Mouse (Mus musculus) G1E (cell line): ENCODE data around the gene Mrps18b. TPM values are rescaled to one million over a fixed set of nuclear protein-coding genes. Genes with fewer than 3 reads are reported as not detected.
A peak's percentile ranks its signal among the peaks of the same experiment; 100 is the strongest.

Experiments used
- ATAC-seq: 2 replicates; pipeline ENCODE4 v1.8.0; 2016; ENCODE audit warnings: mild to moderate bottlenecking; ENCODE audit not compliant: insufficient number of reproducible peaks, poor library complexity, low FRiP score, severe bottlenecking; ENCODE audit errors: extremely low read depth
- DNase-seq: peaks from one replicate; pipeline ENCODE4 v3.0.0; 2012; ENCODE audit warnings: low spot score
- H3K27me3 ChIP-seq: 2 replicates; pipeline ENCODE4 v1.6.1; 2012; ENCODE audit warnings: mild to moderate bottlenecking, low read length, inconsistent platforms; ENCODE audit not compliant: insufficient read depth
- H3K36me3 ChIP-seq: replicated peaks from 2 replicates; pipeline ENCODE3; 2012; ENCODE audit warnings: mild to moderate bottlenecking, inconsistent platforms
- H3K4me1 ChIP-seq: 2 replicates; pipeline ENCODE4 v1.6.1; 2012; ENCODE audit warnings: low read depth, low read length, inconsistent platforms, mixed read lengths; ENCODE audit not compliant: insufficient read depth
- H3K4me3 ChIP-seq: 2 replicates; pipeline ENCODE4 v1.5.1; 2012; ENCODE audit warnings: low read depth, mild to moderate bottlenecking, inconsistent platforms, low read length, moderate library complexity, mixed read lengths
- H3K9me3 ChIP-seq: replicated peaks from 2 replicates; pipeline ENCODE4 v1.6.1; 2012; ENCODE audit warnings: inconsistent platforms
- CTCF ChIP-seq: IDR thresholded peaks from 2 replicates; pipeline ENCODE4 v1.5.1; 2012; ENCODE audit warnings: low read depth, low read length, inconsistent platforms, mixed read lengths
- GATA1 ChIP-seq: IDR thresholded peaks from 2 replicates; pipeline ENCODE4 v1.6.1; 2012; ENCODE audit warnings: borderline replicate concordance, low read length, inconsistent platforms, mixed read lengths
- GATA2 ChIP-seq: IDR thresholded peaks from 2 replicates; pipeline ENCODE4 v1.6.1; 2012; ENCODE audit warnings: low read depth, low read length, inconsistent platforms, borderline replicate concordance
- POLR2AphosphoS5 ChIP-seq: IDR thresholded peaks from 2 replicates; pipeline ENCODE4 v1.6.1; 2012; ENCODE audit warnings: low read depth, low read length, inconsistent platforms; ENCODE audit not compliant: insufficient replicate concordance
- TAL1 ChIP-seq: conservative IDR thresholded peaks from 2 replicates; pipeline ENCODE4 v1.6.1; 2012; ENCODE audit warnings: low read depth, low read length, inconsistent platforms, mixed read lengths
- polyA plus RNA-seq: library from polyadenylated mRNA; stranded (reverse); fragments of >175 nt; gene quantifications from 2 replicates; pipeline ENCODE4 v1.2.3, GENCODE M21; 2012
- total RNA-seq, 2 experiments: library from RNA; stranded (forward) in 1 of 2; stranded (reverse) in 1 of 2; fragments of 200-1000 nt in 1 of 2; fragments of >200 nt in 1 of 2; fragmentation: Nextera tagmentation in 1 of 2; gene quantifications; 2 replicates each; pipeline ENCODE4 v1.2.3; 2014 to 2017

Mrps18b gene
- total and polyA plus RNA-seq, 3 experiments, result 7.8 to 107 (median 103) TPM

GRCm38 (mm10) chr17:35909919-35910369 is 6.2 kb downstream of the Mrps18b start, which contains the start of gene Atat1:
Atat1 (minus strand) TSS chr17:35910075.
- Histone ChIP-seq H3K4me3 (peak within 1 kb of the TSS; percentile 80), H3K36me3 (peaks cover 86% of the 10 kb centered on the region), H3K27me3 (no peaks in the 10 kb centered on the region), H3K9me3 (no peaks in the 10 kb centered on the region), H3K4me1 (peaks cover 62% of the 10 kb centered on the region)
- TF ChIP-seq GATA1 (no peak), GATA2 (no peak), TAL1 (no peak)
- peak; percentile 81 for ATAC-seq
- DNase-seq, result peak; percentile 77

GRCm38 (mm10) chr17:35909186-35909918 is 6.8 kb downstream of the Mrps18b start:
- no peak for ATAC-seq
- H3K27me3 ChIP-seq, result no peaks in the 10 kb centered on the region
- peak overlapping the region; percentile 80 for H3K4me3 ChIP-seq
- H3K36me3 ChIP-seq, result peaks cover 84% of the 10 kb centered on the region
- TF ChIP-seq GATA2 (no peak), CTCF (no peak), POLR2AphosphoS5 (no peak; the same call in 1 of the 2 replicates), TAL1 (no peak), GATA1 (no peak)
- peaks cover 57% of the 10 kb centered on the region for H3K4me1 ChIP-seq
- DNase-seq, result no peak
- no peaks in the 10 kb centered on the region for H3K9me3 ChIP-seq

- no peaks in the 10 kb centered on the region for H3K9me3 ChIP-seq
- TF ChIP-seq POLR2AphosphoS5 (no peak), CTCF (no peak), GATA1 (no peak), TAL1 (no peak), GATA2 (no peak)
- no peaks in the 10 kb centered on the region for H3K27me3 ChIP-seq
- H3K4me1 ChIP-seq, result peaks cover 49% of the 10 kb centered on the region
- DNase-seq (no peak), ATAC-seq (no peak)
- H3K4me3 ChIP-seq, result no peak overlapping the region
- peaks cover 85% of the 10 kb centered on the region for H3K36me3 ChIP-seq
Observed at GRCm38 (mm10) chr17:35907609-35908008, 8.6 kb downstream of the Mrps18b start.

GRCm38 (mm10) chr17:35905587-35905986 is 10.6 kb downstream of the Mrps18b start:
- DNase-seq, result no peak
- no peaks in the 10 kb centered on the region for H3K27me3 ChIP-seq
- TF ChIP-seq GATA2, result no peak
- no peak for TF ChIP-seq GATA1
- no peak for TF ChIP-seq TAL1
- no peak for TF ChIP-seq CTCF
- no peak for TF ChIP-seq POLR2AphosphoS5
- H3K4me1 ChIP-seq, result peaks cover 50% of the 10 kb centered on the region
- peaks cover 81% of the 10 kb centered on the region for H3K36me3 ChIP-seq
- no peaks in the 10 kb centered on the region for H3K9me3 ChIP-seq
- no peak for ATAC-seq
- H3K4me3 ChIP-seq, result no peak overlapping the region

GRCm38 (mm10) chr17:35903992-35904355 is 12.2 kb downstream of the Mrps18b start:
- ATAC-seq (no peak), DNase-seq (no peak)
- H3K9me3 ChIP-seq, result no peaks in the 10 kb centered on the region
- TF ChIP-seq GATA2 (no peak), POLR2AphosphoS5 (no peak), GATA1 (no peak)
- H3K4me1 ChIP-seq, result peaks cover 45% of the 10 kb centered on the region
- H3K4me3 ChIP-seq, result no peak overlapping the region
- H3K36me3 ChIP-seq, result peaks cover 84% of the 10 kb centered on the region
- no peaks in the 10 kb centered on the region for H3K27me3 ChIP-seq

GRCm38 (mm10) chr17:35903343-35903991 is 12.7 kb downstream of the Mrps18b start:
- no peaks in the 10 kb centered on the region for H3K27me3 ChIP-seq
- no peak for TF ChIP-seq GATA2
- no peak for TF ChIP-seq TAL1
- no peak for TF ChIP-seq POLR2AphosphoS5
- no peak for TF ChIP-seq GATA1
- no peak for TF ChIP-seq CTCF
- peaks cover 80% of the 10 kb centered on the region for H3K36me3 ChIP-seq
- H3K4me3 ChIP-seq, result no peak overlapping the region
- no peak for ATAC-seq
- H3K4me1 ChIP-seq, result peaks cover 41% of the 10 kb centered on the region
- H3K9me3 ChIP-seq, result no peaks in the 10 kb centered on the region
- no peak for DNase-seq
